ENCODE assay signal across 8 mouse cellular contexts in the genomic region with DNA sequence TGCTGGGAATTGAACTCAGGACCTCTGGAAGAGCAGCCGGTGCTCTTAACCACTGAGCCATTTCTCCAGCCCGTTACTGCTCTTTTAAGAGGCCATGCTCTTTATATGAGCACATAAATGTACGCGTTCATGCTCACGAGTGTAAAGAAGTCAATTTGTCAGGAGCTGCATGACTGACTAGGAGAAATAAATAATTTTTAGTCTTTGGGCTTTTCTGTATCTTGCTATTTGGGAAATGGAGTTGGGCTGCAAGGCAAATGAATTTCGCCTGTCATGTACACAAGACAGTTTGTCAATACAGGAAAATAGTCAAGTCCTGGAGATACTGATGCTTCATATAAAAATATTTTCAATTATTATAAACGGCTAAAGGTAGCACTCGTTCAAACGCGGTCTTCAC. TPM values are rescaled to one million over a fixed set of nuclear protein-coding genes. Genes with fewer than 3 reads are reported as not detected.
A peak's percentile ranks its signal among the peaks of the same experiment; 100 is the strongest.
DNase-seq lines count a peak whose midpoint lies in the region; ATAC-seq and TF ChIP-seq lines count a peak whose summit lies in the region.

No protein-coding gene starts in this region.

- H3K9me3 ChIP-seq in hindbrain, embryonic 11.5 days (ENCODE audit: control insufficient read depth, low read length) = no peaks in the 10 kb centered on the region
- no peaks in the 10 kb centered on the region for H3K9me3 ChIP-seq in midbrain, embryonic 11.5 days (ENCODE audit: control insufficient read depth, low read length)

- ATAC-seq in hindbrain, embryonic 11.5 days (ENCODE audit: low FRiP score) = no peak
- no peak for ATAC-seq in midbrain, embryonic 11.5 days (ENCODE audit: low FRiP score)
- no peak for ATAC-seq in monocyte, adult 5-6 weeks (replicated peaks; ENCODE audit: insufficient number of reproducible peaks, low FRiP score, low TSS enrichment, poor library complexity, severe bottlenecking)

- peak overlapping the region; percentile 40 for H3K4me2 ChIP-seq in hindbrain, embryonic 11.5 days (replicated peaks; ENCODE audit: low read depth, low read length)
- peak overlapping the region; percentile 49 for H3K4me2 ChIP-seq in midbrain, embryonic 11.5 days

- no peaks in the 10 kb centered on the region for H3K27me3 ChIP-seq in kidney, adult 2 months (replicated peaks; ENCODE audit: control insufficient read depth, insufficient read depth, low read length)
- H3K27me3 ChIP-seq in hindbrain, embryonic 11.5 days (ENCODE audit: control insufficient read depth, insufficient read depth, low read length) = no peaks in the 10 kb centered on the region
- H3K27me3 ChIP-seq in midbrain, embryonic 11.5 days (ENCODE audit: control insufficient read depth, insufficient read depth, low read length) = no peaks in the 10 kb centered on the region

- WGBS in kidney, adult 2 months = 28% methylated on average over 10 of the region's 10 CpGs
- 55% methylated on average over 10 of the region's 10 CpGs for WGBS in hindbrain, embryonic 11.5 days
- 62% methylated on average over 10 of the region's 10 CpGs for WGBS in midbrain, embryonic 11.5 days

- no peaks in the 10 kb centered on the region for H3K36me3 ChIP-seq in kidney, adult 2 months (ENCODE audit: control insufficient read depth, insufficient read depth, low read length)
- no peaks in the 10 kb centered on the region for H3K36me3 ChIP-seq in hindbrain, embryonic 11.5 days (ENCODE audit: control insufficient read depth, insufficient read depth, low read length)
- peaks cover 2% of the 10 kb centered on the region; the same call in 1 of the 2 replicates for H3K36me3 ChIP-seq in midbrain, embryonic 11.5 days (ENCODE audit: control insufficient read depth, insufficient read depth, low read length)

- TF ChIP-seq POLR2A in kidney, adult 2 months (IDR thresholded peaks at IDR 0.05; ENCODE audit: low read depth, low read length) = no peak
- no peak for TF ChIP-seq POLR2A in bone marrow macrophage, adult 2 months (IDR thresholded peaks at IDR 0.05; ENCODE audit: borderline replicate concordance, low read depth, low read length)

- no peak for TF ChIP-seq CTCF in kidney, adult 2 months (conservative IDR thresholded peaks at IDR 0.05; ENCODE audit: insufficient read depth, insufficient read length, low read depth, low read length)
- no peak for TF ChIP-seq CTCF in bone marrow macrophage, adult 2 months (IDR thresholded peaks at IDR 0.05; ENCODE audit: low read depth, low read length)

- H3K4me3 ChIP-seq in kidney, adult 2 months (ENCODE audit: insufficient read depth, low read depth, low read length) = peak overlapping the region; percentile 94
- peak overlapping the region; percentile 73 for H3K4me3 ChIP-seq in bone marrow macrophage, adult 2 months (ENCODE audit: insufficient read depth, low read length)
- H3K4me3 ChIP-seq in hindbrain, embryonic 11.5 days (ENCODE audit: low read depth, low read length) = peak overlapping the region; percentile 71
- peak overlapping the region; percentile 42 for H3K4me3 ChIP-seq in midbrain, embryonic 11.5 days (ENCODE audit: low read depth, low read length)

- H3K27ac ChIP-seq in kidney, adult 2 months (ENCODE audit: insufficient read depth, low read depth, low read length) = peak overlapping the region; percentile 92; the same call in 1 of the 2 replicates
- H3K27ac ChIP-seq in bone marrow macrophage, adult 2 months (ENCODE audit: insufficient read depth, low read depth, low read length) = peak overlapping the region; percentile 73; the same call in 1 of the 2 replicates
- H3K27ac ChIP-seq in hindbrain, embryonic 11.5 days (ENCODE audit: low read depth, low read length) = peak overlapping the region; percentile 93
- no peak overlapping the region for H3K27ac ChIP-seq in midbrain, embryonic 11.5 days (ENCODE audit: low read depth, low read length)

- H3K4me1 ChIP-seq in kidney, adult 2 months (ENCODE audit: control insufficient read depth, insufficient read depth, low read length) = no peaks in the 10 kb centered on the region
- H3K4me1 ChIP-seq in bone marrow macrophage, adult 2 months (ENCODE audit: control insufficient read depth, insufficient read depth, low read length) = no peaks in the 10 kb centered on the region
- H3K4me1 ChIP-seq in hindbrain, embryonic 11.5 days (replicated peaks; ENCODE audit: control insufficient read depth, insufficient read depth, low read length) = no peaks in the 10 kb centered on the region
- H3K4me1 ChIP-seq in midbrain, embryonic 11.5 days (ENCODE audit: control insufficient read depth, insufficient read depth, low read length) = no peaks in the 10 kb centered on the region

- peak overlapping the region; percentile 94 for H3K9ac ChIP-seq in hindbrain, embryonic 11.5 days (ENCODE audit: low read depth, low read length)
- peak overlapping the region; percentile 74 for H3K9ac ChIP-seq in midbrain, embryonic 11.5 days (ENCODE audit: low read length)

- no peak for DNase-seq in kidney, adult 2 months
- DNase-seq in kidney, postnatal 36 days = no peak
- peak; percentile 9 for DNase-seq in hindbrain, embryonic 11.5 days (ENCODE audit: low spot score)
- DNase-seq in midbrain, embryonic 11.5 days (ENCODE audit: low spot score, missing footprints) = peak; percentile 84
- no peak for DNase-seq in urinary bladder, postnatal 10 days (ENCODE audit: low spot score)
- no peak for DNase-seq in frontal cortex, postnatal 14 days (ENCODE audit: low spot score in 2 of 2)

RNA-seq across cellular contexts. Expression of gene Zfp74, which starts 0.8 kb away (rescaled TPM):
- polyA plus RNA-seq in kidney, adult 2 months (2012; rRNA removed) = 4.7 and 5.0 TPM in 2 replicates
- 7.2 and 8.6 TPM in 2 replicates for polyA plus RNA-seq in bone marrow macrophage, adult 2 months (2012; ENCODE audit: insufficient read depth, insufficient read length, missing spikeins)
- polyA plus RNA-seq in hindbrain, embryonic 11.5 days (2014; fragmentation: Nextera tagmentation; extraction: Ambion mirVana) = 12.5 and 13.7 TPM in 2 replicates
- 10.6 and 12.6 TPM in 2 replicates for polyA plus RNA-seq in midbrain, embryonic 11.5 days (2014; fragmentation: Nextera tagmentation; extraction: Ambion mirVana)
- total RNA-seq in monocyte, adult 5-6 weeks (2017) = 2.3 to 8.2 TPM (median 3.1 TPM) in 3 replicates

RNA-seq across cellular contexts. Expression of gene Zfp568, which starts 30.7 kb away (rescaled TPM):
- polyA plus RNA-seq in kidney, adult 2 months (2012; rRNA removed) = 4.5 and 5.0 TPM in 2 replicates
- 3.6 and 4.0 TPM in 2 replicates for polyA plus RNA-seq in bone marrow macrophage, adult 2 months (2012; ENCODE audit: insufficient read depth, insufficient read length, missing spikeins)
- polyA plus RNA-seq in hindbrain, embryonic 11.5 days (2014; fragmentation: Nextera tagmentation; extraction: Ambion mirVana) = 15.0 and 18.0 TPM in 2 replicates
- polyA plus RNA-seq in midbrain, embryonic 11.5 days (2014; fragmentation: Nextera tagmentation; extraction: Ambion mirVana) = 11.7 and 13.0 TPM in 2 replicates
- total RNA-seq in monocyte, adult 5-6 weeks (2017) = 25.8 to 32.8 TPM (median 32.4 TPM) in 3 replicates

RNA-seq across cellular contexts. Expression of gene Zfp383, which starts 45.1 kb away (rescaled TPM):
- 1.1 and 1.5 TPM in 2 replicates for polyA plus RNA-seq in kidney, adult 2 months (2012; rRNA removed)
- 3.1 and 3.8 TPM in 2 replicates for polyA plus RNA-seq in bone marrow macrophage, adult 2 months (2012; ENCODE audit: insufficient read depth, insufficient read length, missing spikeins)
- polyA plus RNA-seq in hindbrain, embryonic 11.5 days (2014; fragmentation: Nextera tagmentation; extraction: Ambion mirVana) = 8.2 and 8.8 TPM in 2 replicates
- polyA plus RNA-seq in midbrain, embryonic 11.5 days (2014; fragmentation: Nextera tagmentation; extraction: Ambion mirVana) = 8.6 and 10.8 TPM in 2 replicates
- 0.95 to 2.2 TPM in 2 of 3 replicates, not detected in the other for total RNA-seq in monocyte, adult 5-6 weeks (2017)

RNA-seq across cellular contexts. Expression of gene Zfp27, which starts 46.7 kb away (rescaled TPM):
- polyA plus RNA-seq in kidney, adult 2 months (2012; rRNA removed) = 2.1 and 2.4 TPM in 2 replicates
- 3.5 and 3.8 TPM in 2 replicates for polyA plus RNA-seq in bone marrow macrophage, adult 2 months (2012; ENCODE audit: insufficient read depth, insufficient read length, missing spikeins)
- 12.8 and 14.4 TPM in 2 replicates for polyA plus RNA-seq in hindbrain, embryonic 11.5 days (2014; fragmentation: Nextera tagmentation; extraction: Ambion mirVana)
- polyA plus RNA-seq in midbrain, embryonic 11.5 days (2014; fragmentation: Nextera tagmentation; extraction: Ambion mirVana) = 14.7 and 15.3 TPM in 2 replicates
- 4.4 to 8.6 TPM (median 5.5 TPM) in 3 replicates for total RNA-seq in monocyte, adult 5-6 weeks (2017)

Comparison
In these comparisons a context has a peak if more than half of its experiments do, and no peak if none do; other contexts are left out.
1. DNase-seq: peak in hindbrain, embryonic 11.5 days (single experiment) and midbrain, embryonic 11.5 days (single experiment); none in kidney, adult 2 months (single experiment), kidney, postnatal 36 days (0 of 2), urinary bladder, postnatal 10 days (single experiment) and frontal cortex, postnatal 14 days (0 of 2).
2. H3K4me3 ChIP-seq: peak in every context shown above with its lines; median percentile 94 in kidney, adult 2 months; 73 in bone marrow macrophage, adult 2 months; 71 in hindbrain, embryonic 11.5 days; 42 in midbrain, embryonic 11.5 days.